20 mouse cellular contexts compared by ENCODE assay signal in genomic region chr2:131664575-131664974, GRCm38 (mm10).
A peak's percentile ranks its signal among the peaks of the same experiment; 100 is the strongest.
DNase-seq lines count a peak whose midpoint lies in the region; TF ChIP-seq lines count a peak whose summit lies in the region.
"Had no signal": no experiment of that assay in that cellular context is flagged by ENCODE, and none has a peak within 500 bp of the region (broad histone marks: within the 10 kb centered on the region; RNA-seq: fewer than 3 reads in every experiment).

No protein-coding gene starts in this region.

- H3K4me3 ChIP-seq in olfactory bulb, adult 2 months (ENCODE audit: insufficient read depth, low read depth, low read length): no peak overlapping the region
- H3K4me3 ChIP-seq: embryonic facial prominence, embryonic 15.5 days; erythroblast, embryonic 14.5 days; forebrain, embryonic 10.5 days; gastrocnemius, adult 2 months; heart, embryonic 12.5 days; hindbrain, embryonic 10.5 days had no signal

- TF ChIP-seq CTCF in olfactory bulb, adult 2 months (IDR thresholded peaks at IDR 0.05; ENCODE audit: insufficient read depth, low read depth, low read length): no peak

- DNase-seq in layer of hippocampus, adult 9-11 months: peak; percentile 39
- DNase-seq in layer of hippocampus, postnatal 36 days: no peak
- peak; percentile 27 to 36 for DNase-seq in right cerebral cortex, postnatal 10 days (ENCODE audit: low spot score in 2 of 2)
- DNase-seq in right cerebral cortex, postnatal 4 days: no peak
- DNase-seq in thymus, postnatal 10 days (ENCODE audit: low spot score in 2 of 2): no peak
- DNase-seq: adrenal gland, adult 8-10 months; adrenal gland, postnatal 36 days; cerebellum, adult 11 months; cerebellum, adult 8-10 months; cerebellum, postnatal 14 days; embryo, embryonic 11 days; gastrocnemius, adult 2 months; gastrocnemius, postnatal 25 days had no signal

- WGBS in olfactory bulb, adult 2 months: 25% methylated on average over 3 of the region's 3 CpGs

- H3K27ac ChIP-seq in olfactory bulb, adult 2 months (ENCODE audit: insufficient read depth, low read depth, low read length): peak overlapping the region; percentile 20; the same call in 1 of the 2 replicates
- H3K27ac ChIP-seq: embryonic facial prominence, embryonic 15.5 days; forebrain, embryonic 10.5 days; gastrocnemius, adult 2 months; hindbrain, embryonic 10.5 days; hindbrain, embryonic 14.5 days had no signal

- no peak for TF ChIP-seq POLR2A in olfactory bulb, adult 2 months (IDR thresholded peaks at IDR 0.05; ENCODE audit: insufficient read depth, low read depth, low read length)

- H3K4me1 ChIP-seq in olfactory bulb, adult 2 months (ENCODE audit: control insufficient read depth, insufficient read depth, low read length): peaks cover 5% of the 10 kb centered on the region; the same call in 1 of the 2 replicates
- H3K4me1 ChIP-seq: embryonic facial prominence, embryonic 15.5 days; forebrain, embryonic 10.5 days; hindbrain, embryonic 10.5 days had no signal

Comparison
In these comparisons a context has a peak if more than half of its experiments do, and no peak if none do; other contexts are left out.
1. DNase-seq: peak in layer of hippocampus, adult 9-11 months (single experiment) and right cerebral cortex, postnatal 10 days (2 of 2); none in layer of hippocampus, postnatal 36 days (0 of 2), right cerebral cortex, postnatal 4 days (single experiment) and thymus, postnatal 10 days (0 of 2).